Mouse (Mus musculus) A20 (cell line): ENCODE results near the gene Pgap2.

Experiments used
- DNase-seq: peaks from one replicate; pipeline ENCODE4 v3.0.0-alpha.2; 2011; ENCODE audit warnings: low read depth, low spot score

The Pgap2 gene

GRCm38 (mm10) chr7:102239591-102239990 lies 29.6 kb downstream of the Pgap2 start:
- no peak for DNase-seq

- no peak for DNase-seq
These were observed 32.4 kb downstream of the Pgap2 start for GRCm38 (mm10) chr7:102242371-102242770.

- DNase-seq = no peak
These were observed 32.9 kb downstream of the Pgap2 start for GRCm38 (mm10) chr7:102242917-102243316.

- no peak for DNase-seq
These were observed 33.9 kb downstream of the Pgap2 start for GRCm38 (mm10) chr7:102243870-102244269.

DNA sequence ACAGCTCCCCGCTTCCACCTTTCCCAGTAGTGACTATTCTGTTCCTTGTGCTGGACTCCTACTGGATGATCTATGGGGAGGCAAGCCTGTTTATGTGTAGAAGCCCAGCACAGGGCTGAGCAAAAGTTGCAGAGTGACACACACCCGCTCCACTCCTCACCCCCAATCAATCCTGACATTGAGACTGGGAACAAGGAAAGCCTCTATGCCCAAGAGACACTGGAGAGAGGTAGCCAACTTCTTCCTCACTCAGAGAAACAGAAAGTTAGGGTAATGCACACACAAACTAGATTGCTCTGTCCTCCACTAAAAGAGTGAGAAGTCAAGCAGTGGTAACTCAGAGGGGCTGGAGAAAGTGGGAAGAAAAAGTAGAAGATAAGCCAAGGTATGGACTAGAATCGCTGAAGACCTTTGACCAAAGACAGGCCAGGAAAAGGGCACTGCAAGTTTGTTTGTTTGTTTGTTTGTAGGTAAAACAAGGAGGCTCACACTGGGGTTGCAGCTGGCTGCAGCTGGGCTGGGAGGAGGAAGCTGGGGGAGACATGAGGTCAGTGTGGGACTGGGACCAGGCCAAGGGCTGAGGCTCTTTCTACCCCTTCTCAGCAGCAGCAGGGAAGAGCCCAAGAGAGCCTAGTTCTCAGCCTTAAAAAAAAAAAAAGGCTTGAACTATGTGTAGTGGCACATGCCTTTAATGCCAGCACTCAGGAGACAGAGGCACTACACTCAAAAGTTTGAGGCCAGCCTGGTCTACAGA lies 35.0 kb downstream of the Pgap2 start:
- DNase-seq = no peak

DNA sequence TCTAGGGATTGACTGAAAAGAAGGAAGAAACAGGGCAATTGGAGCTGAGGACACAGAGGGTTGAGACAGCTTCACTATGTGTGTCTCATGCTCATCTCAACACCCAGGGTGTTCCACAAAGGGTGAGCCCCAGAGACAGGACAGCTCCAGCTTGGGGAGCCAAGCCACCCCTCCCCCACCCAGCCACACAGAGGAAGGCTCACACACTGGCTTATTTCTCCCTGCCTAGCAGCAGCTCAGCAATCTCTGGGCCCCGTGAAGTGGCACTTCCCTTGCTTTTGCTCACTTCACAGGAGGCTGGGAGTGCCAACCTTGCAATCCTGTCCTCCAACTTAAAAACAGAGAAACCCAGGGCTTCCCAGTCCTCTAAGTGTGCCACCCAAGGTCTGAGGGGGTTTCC lies 35.8 kb downstream of the Pgap2 start:
- DNase-seq = no peak

GRCm38 (mm10) chr7:102246265-102246664 lies 36.3 kb downstream of the Pgap2 start:
- DNase-seq = no peak

- no peak for DNase-seq
These were observed 37.2 kb downstream of the Pgap2 start for GRCm38 (mm10) chr7:102246956-102247797.

DNA sequence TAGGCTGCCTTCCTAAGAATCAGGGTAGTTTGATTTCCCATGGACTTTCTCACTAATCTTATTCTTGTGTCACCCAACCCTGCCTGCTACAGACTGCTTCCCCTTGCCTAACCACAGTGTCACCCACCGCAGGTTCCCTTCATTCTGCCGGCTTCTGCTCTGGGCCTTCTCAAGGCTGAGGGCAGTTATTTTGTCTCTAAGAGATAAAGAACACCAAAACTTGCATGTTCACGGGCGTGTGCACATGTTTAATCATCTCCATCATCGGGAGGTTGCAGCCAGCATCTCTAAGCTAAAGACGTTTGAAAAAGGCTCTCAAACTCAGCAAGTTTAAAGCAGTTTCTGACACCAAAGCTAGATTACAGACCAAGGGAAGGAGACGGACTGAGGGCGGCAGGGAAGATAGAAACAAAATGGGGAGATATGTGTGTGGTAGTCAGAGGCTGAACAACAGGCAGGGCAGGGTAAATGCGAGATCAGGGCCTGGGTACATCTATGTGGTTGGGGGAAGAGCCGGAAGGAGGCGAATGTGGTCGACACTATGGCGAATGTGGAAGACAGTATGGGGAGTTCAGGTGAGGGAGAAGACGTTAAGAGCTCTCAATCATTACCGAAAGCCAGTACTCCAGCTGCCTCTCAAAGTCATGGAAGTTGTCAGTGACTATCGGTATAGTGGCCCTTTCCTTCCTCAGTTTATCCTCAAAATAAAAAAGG lies 38.8 kb downstream of the Pgap2 start:
- peak; percentile 67 for DNase-seq

DNA sequence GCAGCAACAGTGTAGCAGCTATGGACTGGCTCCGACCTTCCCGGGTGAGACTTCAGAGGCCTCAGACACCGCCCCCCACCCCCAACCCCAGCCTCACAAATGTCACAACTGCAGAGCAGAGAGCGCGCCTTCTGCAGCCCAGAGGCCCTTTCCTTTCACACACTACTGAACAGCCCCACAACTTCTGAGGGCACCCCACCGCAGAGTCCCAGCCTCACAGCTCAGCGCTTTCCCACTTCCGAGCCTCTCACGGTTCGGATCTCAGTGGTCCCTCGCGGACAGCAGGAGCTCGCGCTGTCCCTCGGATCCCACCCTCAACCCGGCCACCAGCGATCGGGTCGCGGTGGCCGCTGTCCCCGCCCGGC lies 39.5 kb downstream of the Pgap2 start:
- peak; percentile 85 for DNase-seq

- DNase-seq = peak; percentile 91
These were observed 40.1 kb downstream of the Pgap2 start for GRCm38 (mm10) chr7:102249896-102250630.

DNA sequence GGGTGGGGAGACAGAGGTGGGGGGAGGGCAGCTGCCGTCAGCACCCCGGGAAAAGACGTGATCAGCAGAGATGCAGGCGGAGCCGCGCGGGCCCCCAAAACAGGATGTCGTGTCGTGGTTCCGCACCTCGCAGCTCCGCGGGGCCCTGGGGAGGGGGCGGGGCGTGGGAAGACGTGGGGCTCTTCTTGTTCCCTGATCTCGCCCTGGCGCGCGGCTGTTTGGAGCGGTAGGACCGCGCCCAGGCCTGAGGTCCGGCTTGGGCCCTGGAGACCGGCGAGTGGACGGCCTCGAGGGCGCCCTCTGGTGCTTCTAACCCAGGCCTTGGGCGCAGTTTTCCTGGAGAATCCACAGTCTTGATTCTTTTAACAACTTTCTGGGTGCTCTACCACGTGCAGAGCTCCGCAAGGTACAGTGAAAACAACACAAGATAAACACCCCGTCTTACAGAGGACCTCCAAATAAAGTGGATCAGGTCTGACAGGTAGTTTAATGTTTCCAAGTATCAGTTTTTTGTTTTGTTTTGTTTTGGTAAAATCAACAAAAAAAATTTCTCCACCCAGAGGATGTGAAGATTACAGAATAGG lies 40.7 kb downstream of the Pgap2 start:
- no peak for DNase-seq

DNA sequence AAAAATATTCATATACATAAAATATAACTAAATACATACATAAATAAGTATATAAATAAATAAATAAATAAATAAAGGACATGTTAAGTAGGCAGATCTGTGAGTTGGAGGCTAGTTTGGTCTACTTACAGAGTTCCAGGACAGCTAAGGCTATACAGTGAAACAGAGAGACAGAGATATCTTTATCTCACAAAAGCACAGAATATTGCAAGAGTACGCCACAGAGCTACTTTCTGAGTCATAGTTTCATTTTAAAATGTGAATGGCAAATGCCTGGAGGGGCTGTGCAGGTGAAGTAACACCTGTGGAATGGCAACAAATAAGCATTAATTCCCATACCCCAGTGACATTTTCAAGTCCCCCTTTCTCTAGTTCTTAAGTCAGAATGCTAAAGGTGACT lies 43.6 kb downstream of the Pgap2 start:
- no peak for DNase-seq

DNA sequence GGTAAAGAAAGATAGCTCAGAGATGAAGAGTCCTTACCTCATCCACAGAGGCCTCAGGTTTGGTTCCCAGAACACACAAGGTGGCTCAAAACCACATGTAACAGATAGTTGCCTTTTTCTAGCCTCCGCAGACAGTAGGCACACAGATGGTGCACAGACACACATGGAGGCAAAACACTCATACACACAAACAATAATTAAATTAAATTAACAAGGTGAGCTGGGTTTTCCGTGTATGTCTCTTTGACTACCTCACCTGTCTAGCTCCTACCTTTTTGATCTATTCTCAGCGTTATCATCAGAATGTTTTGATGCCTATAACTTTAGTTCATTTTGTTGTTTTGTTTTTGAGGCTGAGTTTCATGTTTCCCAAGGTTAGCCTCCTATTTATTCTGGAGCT lies 45.9 kb downstream of the Pgap2 start, which contains the start of gene Rhog:
TSS of gene Rhog (minus strand) at position 101 of the 400 bp plus-strand sequence.
- no peak for DNase-seq

DNA sequence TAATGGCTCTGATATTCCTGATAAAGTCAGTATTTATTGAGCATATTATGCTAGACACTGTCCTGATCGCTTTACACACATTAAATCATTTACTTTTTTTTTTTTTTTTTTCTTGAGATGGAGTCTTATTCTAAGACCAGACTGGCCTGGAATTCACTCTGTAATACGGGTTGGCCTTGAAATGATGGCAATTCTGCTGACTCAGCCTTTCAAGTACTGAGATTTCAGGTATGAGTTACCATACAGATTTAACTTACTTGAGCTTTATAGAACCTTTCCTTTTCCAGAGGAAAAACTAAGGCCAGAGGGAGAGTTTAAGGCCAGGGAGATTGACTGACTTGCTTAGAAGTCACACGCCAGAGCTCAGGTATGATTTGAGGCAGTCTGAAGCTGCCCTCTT lies 46.6 kb downstream of the Pgap2 start:
- no peak for DNase-seq

DNA sequence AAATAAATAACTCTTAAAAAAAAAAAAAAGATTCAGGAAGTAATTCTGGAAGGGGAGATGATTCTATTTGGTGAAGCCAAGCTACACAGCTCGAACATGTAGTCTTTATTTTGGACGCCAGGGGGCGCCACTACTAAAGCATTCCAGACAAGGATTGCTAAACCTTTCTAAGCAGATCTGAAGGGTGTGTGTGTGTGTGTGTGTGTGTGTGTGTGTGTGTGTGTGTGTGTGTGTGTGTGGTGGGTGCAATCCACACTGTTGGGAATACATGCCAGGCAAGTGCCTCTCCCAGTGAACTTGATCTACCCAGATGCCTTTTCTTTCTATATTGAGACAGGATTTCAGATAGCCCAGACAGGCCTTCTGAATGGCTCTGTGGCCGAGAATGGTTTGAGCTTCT lies 48.2 kb downstream of the Pgap2 start:
- DNase-seq = peak; percentile 77

DNA sequence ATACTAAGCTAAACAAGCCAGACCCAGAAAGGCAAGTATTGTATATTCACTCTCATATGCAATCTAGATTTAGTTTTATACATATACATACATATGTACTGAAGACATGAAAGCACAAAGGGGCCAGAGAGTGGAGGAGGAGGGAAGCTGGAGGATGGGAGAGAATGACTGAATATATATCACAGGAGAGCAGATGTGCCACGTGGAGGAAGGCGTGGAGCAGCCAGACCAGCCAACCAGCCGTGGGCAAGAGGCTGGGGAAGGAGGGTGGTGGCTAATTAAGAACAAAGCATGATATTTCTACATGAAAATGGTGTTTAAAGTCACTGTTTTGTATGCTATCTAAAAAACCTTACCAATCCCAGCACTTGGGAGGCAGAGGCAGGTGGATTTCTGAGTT lies 48.7 kb downstream of the Pgap2 start:
- no peak for DNase-seq

- DNase-seq = no peak
These were observed 49.9 kb downstream of the Pgap2 start for GRCm38 (mm10) chr7:102259716-102260479.

GRCm38 (mm10) chr7:102260518-102260917 lies 50.5 kb downstream of the Pgap2 start:
- DNase-seq = no peak

DNA sequence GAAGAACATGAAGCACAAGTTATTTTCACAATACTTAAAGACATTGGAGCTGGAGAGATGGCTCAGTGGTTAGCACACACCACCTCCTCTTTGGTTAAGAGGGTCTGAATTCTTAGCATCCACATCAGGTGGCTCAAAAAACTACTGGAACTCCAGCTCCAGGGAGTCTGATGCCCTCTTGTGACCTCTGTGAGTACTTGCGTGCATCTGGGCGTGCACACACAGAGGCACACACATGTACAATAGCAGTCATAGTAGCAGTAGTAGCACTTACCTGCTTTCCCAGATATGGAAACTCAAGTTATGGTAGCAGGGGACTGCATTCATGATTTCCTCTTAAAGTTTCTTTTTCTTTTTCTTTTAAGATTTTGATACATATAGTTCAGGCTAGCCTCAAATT lies 53.0 kb downstream of the Pgap2 start:
- no peak for DNase-seq
